Mouse (Mus musculus) monocyte, adult 5-6 weeks (primary cell): ENCODE data around the gene Ugcg. TPM values are rescaled to one million over a fixed set of nuclear protein-coding genes. Genes with fewer than 3 reads are reported as not detected.
"Not testable (repeated sequence)": the region's sequence is repeated elsewhere in the genome, so short reads cannot be mapped to it uniquely, and the experiment has no call there.

Source experiments
- ATAC-seq: fragments of 153-309, 156-312 bp; replicated peaks from 2 replicates; pipeline ENCODE4 v1.8.0; 2017; ENCODE audit warnings: mild to moderate bottlenecking; ENCODE audit not compliant: low TSS enrichment, insufficient number of reproducible peaks, severe bottlenecking, poor library complexity, low FRiP score
- total RNA-seq: library from RNA; stranded (forward); fragments of 200-1000, 200-491, 200-594 nt; gene quantifications from 3 replicates; pipeline ENCODE4 v1.2.3, GENCODE M21; 2017

The Ugcg gene
- total RNA-seq, 1 experiment from 2014 or later = 254 TPM

- no peak for ATAC-seq
Observed at GRCm38 (mm10) chr4:59245776-59246175, 56.7 kb downstream of the Ugcg start.

- no peak for ATAC-seq
Observed at GRCm38 (mm10) chr4:59247545-59247944, 58.5 kb downstream of the Ugcg start.

GRCm38 (mm10) chr4:59248035-59248434 lies 59.0 kb downstream of the Ugcg start:
- ATAC-seq = no peak

GRCm38 (mm10) chr4:59252386-59253054 lies 63.5 kb downstream of the Ugcg start:
- no peak for ATAC-seq

GRCm38 (mm10) chr4:59253055-59253434 lies 64.0 kb downstream of the Ugcg start:
- no peak for ATAC-seq

- ATAC-seq = peak; percentile 91
Observed at GRCm38 (mm10) chr4:59254397-59254796, 65.3 kb downstream of the Ugcg start.

- ATAC-seq = no peak
Observed at GRCm38 (mm10) chr4:59255988-59256387, 66.9 kb downstream of the Ugcg start.

- ATAC-seq = 0 out of 2 replicates have a peak, but pooled peaks have one; percentile 7
Observed at GRCm38 (mm10) chr4:59257866-59258265, 68.8 kb downstream of the Ugcg start.

- ATAC-seq = no peak
Observed at GRCm38 (mm10) chr4:59258771-59259170, 69.7 kb downstream of the Ugcg start.

GRCm38 (mm10) chr4:59259806-59260205 lies 70.7 kb downstream of the Ugcg start:
- no peak for ATAC-seq

- peak; percentile 57 for ATAC-seq
Observed at GRCm38 (mm10) chr4:59260871-59261515, 71.9 kb downstream of the Ugcg start.

- not testable (repeated sequence) for ATAC-seq
Observed at GRCm38 (mm10) chr4:59261582-59261981, 72.5 kb downstream of the Ugcg start.

- no peak for ATAC-seq
Observed at GRCm38 (mm10) chr4:59262156-59262555, 73.1 kb downstream of the Ugcg start.

GRCm38 (mm10) chr4:59263418-59263817 lies 74.4 kb downstream of the Ugcg start:
- no peak for ATAC-seq

- ATAC-seq = no peak
Observed at GRCm38 (mm10) chr4:59264611-59265095, 75.6 kb downstream of the Ugcg start.

- ATAC-seq = peak; percentile 33
Observed at GRCm38 (mm10) chr4:59265182-59265581, 76.1 kb downstream of the Ugcg start.

- ATAC-seq = no peak
Observed at GRCm38 (mm10) chr4:59265631-59266030, 76.6 kb downstream of the Ugcg start.
